Mouse (Mus musculus) stomach, embryonic 16.5 days (tissue): Measurements from ENCODE around the gene Nlrp14. TPM values are rescaled to one million over a fixed set of nuclear protein-coding genes. Genes with fewer than 3 reads are reported as not detected.
A peak's percentile ranks its signal among the peaks of the same experiment; 100 is the strongest.
"Not testable (repeated sequence)": the region's sequence is repeated elsewhere in the genome, so short reads cannot be mapped to it uniquely, and the experiment has no call there.

Experiments used
- ATAC-seq: fragments of 200-750 bp; cut with Nextera tagmentation; 2 replicates; pipeline ENCODE4 v1.8.0; 2017; ENCODE audit warnings: moderate number of reproducible peaks, moderate TSS enrichment; ENCODE audit not compliant: insufficient read depth, low FRiP score
- H3K27ac ChIP-seq: fragments of 300-500 bp; sonication (generic); 2 replicates; pipeline ENCODE4 v1.5.1; 2014; ENCODE audit warnings: low read length
- H3K27me3 ChIP-seq: fragments of 300-500 bp; sonication (generic); 2 replicates; pipeline ENCODE4 v1.6.1; 2014; ENCODE audit warnings: low read length, control low read depth, mixed read lengths; ENCODE audit not compliant: control insufficient read depth, insufficient read depth
- H3K36me3 ChIP-seq: fragments of 300-500 bp; sonication (generic); 2 replicates; pipeline ENCODE4 v1.6.1; 2014; ENCODE audit warnings: low read length; ENCODE audit not compliant: control insufficient read depth, insufficient read depth
- H3K4me1 ChIP-seq: fragments of 300-500 bp; sonication (generic); 2 replicates; pipeline ENCODE4 v1.6.1; 2014; ENCODE audit warnings: low read length, control low read depth, mixed read lengths; ENCODE audit not compliant: control insufficient read depth, insufficient read depth
- H3K4me2 ChIP-seq: fragments of 300-500 bp; sonication (generic); 2 replicates; pipeline ENCODE4 v1.6.1; 2014; ENCODE audit warnings: low read depth, low read length, mixed read lengths
- H3K4me3 ChIP-seq: fragments of 300-500 bp; sonication (generic); replicated peaks from 2 replicates; pipeline ENCODE4 v1.5.1; 2014; ENCODE audit warnings: mild to moderate bottlenecking, low read length
- H3K9ac ChIP-seq: fragments of 300-500 bp; sonication (generic); 2 replicates; pipeline ENCODE4 v1.6.1; 2014; ENCODE audit warnings: low read length
- H3K9me3 ChIP-seq: fragments of 300-500 bp; sonication (generic); replicated peaks from 2 replicates; pipeline ENCODE4 v1.6.1; 2016; ENCODE audit warnings: low read length, control low read depth; ENCODE audit not compliant: control insufficient read depth
- WGBS: fragments of 180-500 bp; shearing (Covaris S2); extraction: QIAGEN DNeasy Blood & Tissue Kit; methylation state at CpG from one replicate; pipeline ENCODE4 v1.1.7; 2014; 5-methylcytosine and 5-hydroxymethylcytosine counted together
- polyA plus RNA-seq: library from polyadenylated mRNA; unstranded; fragments of >200 nt; fragmentation: Nextera tagmentation; extraction: Ambion mirVana; gene quantifications from 2 replicates; pipeline ENCODE4 v1.2.1, GENCODE M21; 2015

The Nlrp14 gene
- polyA plus RNA-seq = not detected in 2 replicates

GRCm38 (mm10) chr7:107166690-107167089, at the start of gene Nlrp14:
Gene Nlrp14, plus strand, starts transcription at chr7:107166990.
- no peak within 1 kb of the TSS for H3K27ac ChIP-seq
- no peaks in the 10 kb centered on the region for H3K27me3 ChIP-seq
- no peaks in the 10 kb centered on the region for H3K4me1 ChIP-seq
- no peaks in the 10 kb centered on the region for H3K36me3 ChIP-seq
- no peak within 1 kb of the TSS for H3K9ac ChIP-seq
- WGBS = 74% methylated on average over 10 of the region's 10 CpGs
- no peak within 1 kb of the TSS for H3K4me2 ChIP-seq
- no peak for ATAC-seq
- H3K4me3 ChIP-seq = no peak within 1 kb of the TSS
- no peaks in the 10 kb centered on the region for H3K9me3 ChIP-seq

DNA sequence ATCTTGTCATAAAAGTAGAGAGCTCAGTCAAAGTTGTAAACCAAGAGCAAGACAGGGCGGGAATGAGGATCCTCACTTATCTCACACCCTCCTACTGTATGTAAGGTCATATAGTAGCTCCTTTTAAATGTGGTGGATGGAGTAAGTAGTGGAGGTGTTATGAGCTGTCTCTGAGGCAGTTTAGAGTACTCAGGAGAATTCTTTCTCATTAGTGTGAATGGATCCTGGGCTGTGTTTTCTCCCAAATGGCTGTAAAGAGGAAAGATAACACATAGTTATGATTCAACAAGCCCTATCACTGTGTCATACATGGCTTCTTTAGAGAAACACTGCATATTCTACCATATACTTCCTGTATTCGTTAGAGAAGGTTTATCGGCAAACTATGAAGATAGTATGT, 35.8 kb upstream of the Nlrp14 start, which contains the start of gene Olfr715:
Olfr715 (minus strand) TSS at position 101 of the 400 bp plus-strand sequence.
- H3K4me1 ChIP-seq, ATAC-seq, H3K4me2 ChIP-seq, H3K27ac ChIP-seq, H3K9me3 ChIP-seq, H3K27me3 ChIP-seq, H3K9ac ChIP-seq, H3K4me3 ChIP-seq, H3K36me3 ChIP-seq: not testable (repeated sequence)
- WGBS = 87% methylated on average over 2 of the region's 3 CpGs

DNA sequence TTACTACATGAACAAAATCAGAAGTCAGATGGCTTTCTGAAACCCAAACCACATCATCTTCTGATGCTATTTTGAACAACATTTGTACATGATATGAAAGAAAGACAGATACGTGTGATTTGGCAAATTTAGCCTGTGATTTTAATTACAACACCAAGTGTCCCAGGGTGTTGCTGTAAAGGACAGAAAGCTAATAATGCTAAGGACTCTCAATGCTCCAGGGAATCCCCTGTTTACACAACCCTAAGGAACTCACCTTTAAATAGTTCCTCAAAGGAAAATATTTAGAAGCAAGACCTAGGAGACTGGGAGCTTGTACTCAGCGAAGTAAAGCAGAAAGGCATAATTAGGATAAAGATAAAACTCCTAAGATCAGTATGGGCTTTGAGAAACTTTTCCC, 28.8 kb upstream of the Nlrp14 start, which contains the start of gene Olfr716:
Olfr716 (plus strand) TSS at position 301 of the 400 bp plus-strand sequence.
- not testable (repeated sequence) for H3K27me3 ChIP-seq, ATAC-seq, H3K9ac ChIP-seq, H3K9me3 ChIP-seq, H3K4me1 ChIP-seq, H3K4me3 ChIP-seq, H3K27ac ChIP-seq, H3K4me2 ChIP-seq, H3K36me3 ChIP-seq
- 65% methylated on average over 2 of the region's 2 CpGs for WGBS

DNA sequence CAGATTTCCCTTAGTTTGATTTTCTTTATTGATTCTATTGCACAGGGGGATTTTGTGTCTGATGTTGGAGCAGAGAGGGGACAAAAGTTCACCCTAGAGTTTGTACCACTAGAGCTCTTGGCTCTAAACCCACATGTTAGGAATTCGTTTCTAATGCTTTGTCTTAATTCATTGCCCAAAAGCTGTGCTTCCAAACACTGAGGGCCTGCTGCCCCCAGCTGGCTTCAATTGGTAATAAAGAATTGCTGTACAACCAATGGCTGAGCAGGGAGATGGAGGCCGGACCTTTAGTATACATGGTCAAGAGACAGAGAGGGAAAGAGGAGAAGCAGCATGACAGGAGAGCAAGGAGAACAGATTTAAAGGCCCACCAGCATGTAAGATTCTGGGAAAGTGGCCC, 13.6 kb downstream of the Nlrp14 start:
- Histone ChIP-seq H3K9me3 (no peaks in the 10 kb centered on the region), H3K27ac (no peak overlapping the region), H3K9ac (no peak overlapping the region), H3K36me3 (no peaks in the 10 kb centered on the region), H3K27me3 (no peaks in the 10 kb centered on the region), H3K4me2 (no peak overlapping the region), H3K4me3 (no peak overlapping the region), H3K4me1 (no peaks in the 10 kb centered on the region)
- ATAC-seq = no peak
- WGBS = 42% methylated on average over 2 of the region's 2 CpGs

- 35% methylated on average over 3 of the region's 3 CpGs for WGBS
- no peak overlapping the region for H3K27ac ChIP-seq
- no peak overlapping the region for H3K4me3 ChIP-seq
- H3K9ac ChIP-seq = no peak overlapping the region
- H3K4me2 ChIP-seq = no peak overlapping the region
- H3K9me3 ChIP-seq = no peaks in the 10 kb centered on the region
- no peaks in the 10 kb centered on the region for H3K27me3 ChIP-seq
- ATAC-seq = no peak
- no peaks in the 10 kb centered on the region for H3K4me1 ChIP-seq
- no peaks in the 10 kb centered on the region for H3K36me3 ChIP-seq
These were observed 35.0 kb downstream of the Nlrp14 start for GRCm38 (mm10) chr7:107201817-107202216.

DNA sequence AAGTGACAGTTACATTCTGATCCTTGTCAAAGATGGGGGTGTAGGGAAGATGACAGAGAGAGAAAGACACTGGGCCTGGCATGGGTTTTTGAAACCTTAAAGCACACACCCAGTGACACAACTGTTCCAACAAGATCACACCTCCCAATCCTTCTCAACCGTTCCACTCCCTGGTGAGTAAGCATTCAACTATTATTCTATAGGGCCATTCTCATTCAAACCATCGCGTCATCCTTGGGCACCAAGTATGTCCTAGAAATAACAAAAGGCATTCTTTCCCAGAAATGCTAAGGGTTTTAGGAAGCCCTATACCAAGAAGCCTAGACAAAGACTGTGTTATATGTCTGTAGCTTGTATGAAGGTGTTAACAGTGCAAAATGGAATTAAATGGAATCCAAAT, 41.1 kb downstream of the Nlrp14 start:
- H3K9ac ChIP-seq = no peak overlapping the region
- H3K36me3 ChIP-seq = no peaks in the 10 kb centered on the region
- peaks cover 30% of the 10 kb centered on the region for H3K27me3 ChIP-seq
- no peak overlapping the region for H3K4me2 ChIP-seq
- peaks cover 13% of the 10 kb centered on the region for H3K9me3 ChIP-seq
- H3K4me1 ChIP-seq = no peaks in the 10 kb centered on the region
- 85% methylated on average over 3 of the region's 3 CpGs for WGBS
- H3K4me3 ChIP-seq = no peak overlapping the region
- ATAC-seq = no peak
- H3K27ac ChIP-seq = no peak overlapping the region

DNA sequence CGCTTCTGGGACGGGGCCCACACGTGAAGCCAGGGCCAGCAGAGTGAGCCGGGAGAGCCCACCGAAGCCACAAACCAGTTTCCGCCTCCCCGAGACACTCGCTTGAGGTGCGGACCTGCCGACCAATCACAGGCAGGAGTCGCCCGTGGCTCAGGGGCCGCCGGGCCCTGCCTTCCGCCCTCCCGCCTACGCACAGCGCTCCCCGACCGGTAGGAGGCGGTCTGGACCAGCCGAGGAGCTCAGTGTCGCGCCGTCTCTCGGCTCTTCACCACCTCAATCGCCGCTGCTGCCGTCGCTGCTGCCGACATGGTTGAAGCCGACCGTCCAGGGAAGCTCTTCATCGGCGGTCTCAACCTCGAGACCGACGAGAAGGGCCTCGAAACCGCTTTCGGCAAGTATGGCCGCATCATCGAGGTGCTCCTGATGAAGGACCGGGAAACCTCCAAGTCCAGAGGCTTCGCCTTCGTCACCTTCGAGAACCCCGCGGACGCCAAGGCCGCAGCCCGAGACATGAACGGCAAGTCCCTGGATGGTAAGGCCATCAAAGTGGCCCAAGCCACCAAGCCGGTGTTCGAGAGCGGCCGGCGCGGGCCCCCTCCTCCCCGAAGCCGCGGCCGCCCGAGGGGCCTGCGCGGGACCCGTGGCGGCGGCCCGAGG, 42.5 kb downstream of the Nlrp14 start, which contains the start of gene Rbmxl2:
Rbmxl2 (plus strand) TSS at position 242 of the 657 bp plus-strand sequence.
- peak within 1 kb of the TSS; percentile 8; the same call in 1 of the 2 replicates for H3K4me3 ChIP-seq
- no peak within 1 kb of the TSS for H3K9ac ChIP-seq
- H3K9me3 ChIP-seq = peaks cover 13% of the 10 kb centered on the region
- ATAC-seq = no peak
- H3K4me2 ChIP-seq = peak within 1 kb of the TSS; percentile 19; the same call in 1 of the 2 replicates
- H3K36me3 ChIP-seq = no peaks in the 10 kb centered on the region
- no peaks in the 10 kb centered on the region for H3K4me1 ChIP-seq
- 29% methylated on average over 70 of the region's 70 CpGs for WGBS
- no peak within 1 kb of the TSS for H3K27ac ChIP-seq
- peaks cover 30% of the 10 kb centered on the region for H3K27me3 ChIP-seq

- peaks cover 13% of the 10 kb centered on the region for H3K9me3 ChIP-seq
- peaks cover 30% of the 10 kb centered on the region for H3K27me3 ChIP-seq
- WGBS = 24% methylated on average over 74 of the region's 77 CpGs
- H3K9ac ChIP-seq = no peak overlapping the region
- H3K4me3 ChIP-seq = peak overlapping the region; percentile 8; the same call in 1 of the 2 replicates
- no peaks in the 10 kb centered on the region for H3K36me3 ChIP-seq
- peak overlapping the region; percentile 19; the same call in 1 of the 2 replicates for H3K4me2 ChIP-seq
- no peak for ATAC-seq
- H3K27ac ChIP-seq = no peak overlapping the region
- H3K4me1 ChIP-seq = no peaks in the 10 kb centered on the region
These were observed 43.4 kb downstream of the Nlrp14 start for GRCm38 (mm10) chr7:107210126-107210576.

DNA sequence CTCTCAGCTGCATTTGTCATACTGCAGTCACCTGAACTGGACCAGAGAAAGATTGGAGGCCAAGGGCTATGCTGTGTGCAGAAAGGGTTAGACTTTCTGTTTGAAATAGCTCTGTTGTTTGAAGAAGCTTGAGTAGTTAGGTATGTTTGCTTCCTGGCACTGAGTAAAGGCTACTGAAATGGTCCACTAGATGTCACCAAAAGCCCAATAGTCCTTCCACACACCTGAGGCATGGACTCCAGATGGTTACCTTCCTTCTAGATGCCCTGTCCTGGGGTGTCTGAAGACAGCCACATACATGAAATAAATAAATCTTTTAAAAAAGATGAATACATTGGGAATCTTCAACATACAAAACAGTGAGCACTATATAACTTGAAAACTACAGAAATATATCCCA, 48.9 kb downstream of the Nlrp14 start:
- Histone ChIP-seq H3K27ac (no peak overlapping the region), H3K4me3 (no peak overlapping the region), H3K4me1 (no peaks in the 10 kb centered on the region), H3K9ac (no peak overlapping the region), H3K27me3 (peaks cover 6% of the 10 kb centered on the region), H3K9me3 (no peaks in the 10 kb centered on the region), H3K36me3 (no peaks in the 10 kb centered on the region), H3K4me2 (no peak overlapping the region)
- no peak for ATAC-seq
